ENCODE assay signal across 8 mouse cellular contexts in genomic region chr8:70486941-70487520, GRCm38 (mm10). TPM values are rescaled to one million over a fixed set of nuclear protein-coding genes. Genes with fewer than 3 reads are reported as not detected.
DNase-seq lines count a peak whose midpoint lies in the region; ATAC-seq and TF ChIP-seq lines count a peak whose summit lies in the region.

TSS of gene Tmem59l (minus strand) at chr8:70487358.

- H3K4me3 ChIP-seq in kidney, embryonic 16.5 days (ENCODE audit: low read length) = peak within 1 kb of the TSS; percentile 39
- H3K4me3 ChIP-seq in cerebellum, adult 2 months (replicated peaks; ENCODE audit: insufficient read depth, low read depth, low read length) = peak within 1 kb of the TSS; percentile 84
- peak within 1 kb of the TSS; percentile 44 for H3K4me3 ChIP-seq in heart, embryonic 16.5 days (ENCODE audit: low read length)
- H3K4me3 ChIP-seq in limb, embryonic 11.5 days (ENCODE audit: low read depth, low read length) = peak within 1 kb of the TSS; percentile 24

- WGBS in kidney, embryonic 16.5 days = 6% methylated on average over 33 of the region's 33 CpGs
- 3% methylated on average over 33 of the region's 33 CpGs for WGBS in cerebellum, adult 2 months
- 5% methylated on average over 33 of the region's 33 CpGs for WGBS in heart, embryonic 16.5 days
- WGBS in limb, embryonic 11.5 days = 4% methylated on average over 33 of the region's 33 CpGs

- no peak for DNase-seq in kidney, postnatal 14 days
- DNase-seq in cerebellum, adult 2 months = peak; percentile 82 to 85
- DNase-seq in limb, embryonic 11.5 days (ENCODE audit: low spot score) = peak; percentile 39
- DNase-seq in right cerebral cortex, postnatal 10 days (ENCODE audit: low spot score in 2 of 2) = peak; percentile 73 to 78
- DNase-seq in ovary, postnatal 36 days (ENCODE audit: low spot score) = no peak
- DNase-seq in B cell, adult 2 months = no peak

- ATAC-seq in kidney, embryonic 16.5 days (ENCODE audit: low FRiP score, low TSS enrichment) = no peak
- no peak for ATAC-seq in heart, embryonic 16.5 days (replicated peaks; ENCODE audit: extremely low read depth, insufficient read depth, low FRiP score)
- no peak for ATAC-seq in limb, embryonic 11.5 days (ENCODE audit: insufficient number of reproducible peaks, low FRiP score, low TSS enrichment, low read depth)

- peaks cover 41% of the 10 kb centered on the region for H3K4me1 ChIP-seq in kidney, embryonic 16.5 days (ENCODE audit: insufficient read depth, low read length)
- peaks cover 25% of the 10 kb centered on the region for H3K4me1 ChIP-seq in cerebellum, adult 2 months (ENCODE audit: control insufficient read depth, insufficient read depth, low read length)
- H3K4me1 ChIP-seq in heart, embryonic 16.5 days (ENCODE audit: control insufficient read depth, insufficient read depth, low read length) = peaks cover 16% of the 10 kb centered on the region
- peaks cover 64% of the 10 kb centered on the region for H3K4me1 ChIP-seq in limb, embryonic 11.5 days (ENCODE audit: control insufficient read depth, insufficient read depth, low read length)

- TF ChIP-seq CTCF in cerebellum, adult 2 months (IDR thresholded peaks at IDR 0.05; ENCODE audit: borderline replicate concordance, insufficient read depth, low read depth, low read length) = no peak

- peaks cover 86% of the 10 kb centered on the region for H3K27me3 ChIP-seq in kidney, embryonic 16.5 days (ENCODE audit: insufficient read depth, low read length)
- peaks cover 1% of the 10 kb centered on the region; the same call in 1 of the 2 replicates for H3K27me3 ChIP-seq in cerebellum, adult 2 months (ENCODE audit: control insufficient read depth, insufficient read depth, low read length)
- peaks cover 86% of the 10 kb centered on the region for H3K27me3 ChIP-seq in heart, embryonic 16.5 days (ENCODE audit: control insufficient read depth, insufficient read depth, low read length)
- peaks cover 12% of the 10 kb centered on the region for H3K27me3 ChIP-seq in limb, embryonic 11.5 days (ENCODE audit: control insufficient read depth, insufficient read depth, low read length)

- no peaks in the 10 kb centered on the region for H3K9me3 ChIP-seq in kidney, embryonic 16.5 days (ENCODE audit: low read length)
- H3K9me3 ChIP-seq in heart, embryonic 16.5 days (replicated peaks; ENCODE audit: control insufficient read depth, low read length) = no peaks in the 10 kb centered on the region
- H3K9me3 ChIP-seq in limb, embryonic 11.5 days (ENCODE audit: control insufficient read depth, low read length) = no peaks in the 10 kb centered on the region

- peak within 1 kb of the TSS; percentile 52 for H3K9ac ChIP-seq in kidney, embryonic 16.5 days (replicated peaks; ENCODE audit: low read length)
- 0 out of 2 replicates have a peak within 1 kb of the TSS, but pooled peaks have one; percentile 24 for H3K9ac ChIP-seq in heart, embryonic 16.5 days (ENCODE audit: low read length)
- H3K9ac ChIP-seq in limb, embryonic 11.5 days (ENCODE audit: low read length) = peak within 1 kb of the TSS; percentile 52

- peak within 1 kb of the TSS; percentile 58 for H3K4me2 ChIP-seq in kidney, embryonic 16.5 days (replicated peaks; ENCODE audit: low read depth, low read length)
- H3K4me2 ChIP-seq in heart, embryonic 16.5 days (ENCODE audit: low read depth, low read length) = peak within 1 kb of the TSS; percentile 61
- H3K4me2 ChIP-seq in limb, embryonic 11.5 days (ENCODE audit: low read depth, severe bottlenecking) = peak within 1 kb of the TSS; percentile 76

- no peak within 1 kb of the TSS for H3K27ac ChIP-seq in kidney, embryonic 16.5 days (ENCODE audit: low read length)
- H3K27ac ChIP-seq in cerebellum, adult 2 months (ENCODE audit: insufficient read depth, low read length) = peak within 1 kb of the TSS; percentile 92
- H3K27ac ChIP-seq in heart, embryonic 16.5 days (ENCODE audit: low read length) = no peak within 1 kb of the TSS
- peak within 1 kb of the TSS; percentile 48 for H3K27ac ChIP-seq in limb, embryonic 11.5 days (replicated peaks; ENCODE audit: low read depth, low read length)

- H3K36me3 ChIP-seq in kidney, embryonic 16.5 days (ENCODE audit: insufficient read depth, low read length) = no peaks in the 10 kb centered on the region
- no peaks in the 10 kb centered on the region for H3K36me3 ChIP-seq in heart, embryonic 16.5 days (ENCODE audit: control insufficient read depth, insufficient read depth)
- no peaks in the 10 kb centered on the region for H3K36me3 ChIP-seq in limb, embryonic 11.5 days (ENCODE audit: control insufficient read depth, insufficient read depth, low read length)

- peak; percentile 94 for TF ChIP-seq POLR2A in cerebellum, adult 2 months (IDR thresholded peaks at IDR 0.05; ENCODE audit: borderline replicate concordance, insufficient read depth, low read length)

RNA-seq across cellular contexts. Expression of gene Tmem59l, which starts in this region (rescaled TPM):
- 6.5 and 7.0 TPM in 2 replicates for polyA plus RNA-seq in kidney, embryonic 16.5 days (2015; fragmentation: Nextera tagmentation; extraction: Ambion mirVana)
- polyA plus RNA-seq in cerebellum, adult 2 months (2012; rRNA removed) = 524 and 552 TPM in 2 replicates
- 0.13 and 0.41 TPM in 2 replicates for polyA plus RNA-seq in heart, embryonic 16.5 days (2015; fragmentation: Nextera tagmentation; extraction: Ambion mirVana)
- 20.0 and 20.8 TPM in 2 replicates for polyA plus RNA-seq in limb, embryonic 11.5 days (2014; fragmentation: Nextera tagmentation; extraction: Ambion mirVana)

Comparison
In these comparisons a context has a peak if more than half of its experiments do, and no peak if none do; other contexts are left out.
1. RNA of gene Tmem59l (polyA plus RNA-seq): 524 to 552 TPM in cerebellum, adult 2 months; 20.0 to 20.8 TPM in limb, embryonic 11.5 days, 6.5 to 7.0 TPM in kidney, embryonic 16.5 days and 0.13 to 0.41 TPM in heart, embryonic 16.5 days; every median in the first group is over 10 times any median in the second.
2. H3K27ac ChIP-seq: peak in cerebellum, adult 2 months (single experiment) and limb, embryonic 11.5 days (single experiment); none in kidney, embryonic 16.5 days (single experiment) and heart, embryonic 16.5 days (single experiment).
3. H3K4me3 ChIP-seq: peak in every context shown above with its lines; median percentile 84 in cerebellum, adult 2 months; 44 in heart, embryonic 16.5 days; 39 in kidney, embryonic 16.5 days; 24 in limb, embryonic 11.5 days.
4. DNase-seq: peak in cerebellum, adult 2 months (2 of 2), limb, embryonic 11.5 days (single experiment) and right cerebral cortex, postnatal 10 days (2 of 2); none in kidney, postnatal 14 days (single experiment), ovary, postnatal 36 days (single experiment) and B cell, adult 2 months (0 of 2).
5. Peak in every context shown above with its lines, with median percentiles within 50 percentile points of each other: H3K4me2 ChIP-seq and H3K9ac ChIP-seq.